Mouse (Mus musculus) brain, embryonic 14.5 days (tissue): ENCODE results near the gene Ltbp2.

Source experiments
- CTCF ChIP-seq: fragments of 200-500 bp; IDR thresholded peaks from 2 replicates; pipeline ENCODE4 v1.5.1; 2012; ENCODE audit warnings: inconsistent platforms, mild to moderate bottlenecking, moderate library complexity, borderline replicate concordance; ENCODE audit not compliant: insufficient read depth, insufficient read length; ENCODE audit errors: extremely low read depth
- POLR2A ChIP-seq: fragments of 200-500 bp; IDR thresholded peaks from 2 replicates; pipeline ENCODE4 v1.6.1; 2012; ENCODE audit warnings: mild to moderate bottlenecking, inconsistent platforms, borderline replicate concordance; ENCODE audit not compliant: poor library complexity, insufficient read depth, insufficient read length, severe bottlenecking; ENCODE audit errors: extremely low read depth

GRCm38 (mm10) chr12:84801532-84802110, 74.7 kb downstream of the Ltbp2 start:
- TF ChIP-seq CTCF (no peak), POLR2A (no peak)
